Mouse (Mus musculus) kidney, embryonic 14.5 days (tissue): Measurements from ENCODE around the gene Prune2. TPM values are rescaled to one million over a fixed set of nuclear protein-coding genes. Genes with fewer than 3 reads are reported as not detected.
"Not testable (repeated sequence)": the region's sequence is repeated elsewhere in the genome, so short reads cannot be mapped to it uniquely, and the experiment has no call there.

ENCODE experiments used
- ATAC-seq: fragments of 200-750 bp; cut with Nextera tagmentation; 2 replicates; pipeline ENCODE4 v1.8.0; 2017; ENCODE audit warnings: moderate number of reproducible peaks, mild to moderate bottlenecking, moderate TSS enrichment, moderate library complexity; ENCODE audit not compliant: low FRiP score, low TSS enrichment
- H3K27ac ChIP-seq: fragments of 300-500 bp; sonication (generic); 2 replicates; pipeline ENCODE4 v1.5.1; 2014; ENCODE audit warnings: low read depth, mild to moderate bottlenecking, low read length, moderate library complexity, mixed read lengths
- H3K27me3 ChIP-seq: fragments of 300-500 bp; sonication (generic); 2 replicates; pipeline ENCODE4 v1.6.1; 2014; ENCODE audit warnings: mild to moderate bottlenecking, low read length; ENCODE audit not compliant: control insufficient read depth, insufficient read depth
- H3K36me3 ChIP-seq: fragments of 300-500 bp; sonication (generic); 2 replicates; pipeline ENCODE4 v1.6.1; 2014; ENCODE audit warnings: low read length, mixed read lengths; ENCODE audit not compliant: control insufficient read depth, insufficient read depth
- H3K4me1 ChIP-seq: fragments of 300-500 bp; sonication (generic); 2 replicates; pipeline ENCODE4 v1.6.1; 2014; ENCODE audit warnings: low read length, mixed read lengths; ENCODE audit not compliant: control insufficient read depth, insufficient read depth
- H3K4me2 ChIP-seq: fragments of 300-500 bp; sonication (generic); replicated peaks from 2 replicates; pipeline ENCODE4 v1.6.1; 2014; ENCODE audit warnings: low read depth, mild to moderate bottlenecking, low read length
- H3K4me3 ChIP-seq: fragments of 300-500 bp; sonication (generic); 2 replicates; pipeline ENCODE4 v1.5.1; 2014; ENCODE audit warnings: mild to moderate bottlenecking, low read length
- H3K9ac ChIP-seq: fragments of 300-500 bp; sonication (generic); 2 replicates; pipeline ENCODE4 v1.6.1; 2014; ENCODE audit warnings: low read depth, mild to moderate bottlenecking, low read length, moderate library complexity
- H3K9me3 ChIP-seq: fragments of 300-500 bp; sonication (generic); 2 replicates; pipeline ENCODE4 v1.6.1; 2016; ENCODE audit warnings: low read length; ENCODE audit not compliant: control insufficient read depth
- WGBS: fragments of 180-500 bp; shearing (Covaris S2); extraction: QIAGEN DNeasy Blood & Tissue Kit; methylation state at CpG from one replicate; pipeline ENCODE4 v1.1.7; 2014; 5-methylcytosine and 5-hydroxymethylcytosine counted together
- polyA plus RNA-seq: library from polyadenylated mRNA; unstranded; fragments of >200 nt; fragmentation: Nextera tagmentation; extraction: Ambion mirVana; gene quantifications from 2 replicates; pipeline ENCODE4 v1.2.1, GENCODE M21; 2014

Gene Prune2
- polyA plus RNA-seq, 1 experiment from 2014 or later, result 2.2 TPM

DNA sequence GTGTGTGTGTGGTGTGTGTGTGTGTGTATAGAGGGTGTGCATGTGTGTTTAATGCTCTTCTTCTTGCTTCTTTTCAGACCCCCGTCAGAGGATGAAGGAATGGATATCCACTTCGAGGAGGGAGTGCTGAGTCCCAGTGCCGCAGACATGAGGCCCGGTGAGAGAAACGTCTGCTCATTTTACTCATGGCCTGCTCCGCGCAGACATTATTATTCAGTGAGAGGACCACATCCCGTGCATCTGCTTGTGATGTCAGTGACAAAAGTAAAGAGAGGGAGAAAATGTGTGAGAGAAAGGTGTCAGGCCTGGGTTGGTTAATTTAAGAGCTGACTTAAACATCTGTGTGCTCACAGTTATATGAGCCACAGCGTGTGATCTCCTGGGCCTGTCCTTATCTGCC is 212.3 kb downstream of the Prune2 start:
- no peak overlapping the region for H3K27ac ChIP-seq
- 75% methylated on average over 9 of the region's 9 CpGs for WGBS
- no peaks in the 10 kb centered on the region for H3K36me3 ChIP-seq
- H3K9ac ChIP-seq, result no peak overlapping the region
- peaks cover 3% of the 10 kb centered on the region; the same call in 1 of the 2 replicates for H3K4me1 ChIP-seq
- H3K4me2 ChIP-seq, result no peak overlapping the region
- no peak for ATAC-seq
- H3K27me3 ChIP-seq, result no peaks in the 10 kb centered on the region
- no peak overlapping the region for H3K4me3 ChIP-seq
- no peaks in the 10 kb centered on the region for H3K9me3 ChIP-seq

GRCm38 (mm10) chr19:17169746-17170145 is 213.8 kb downstream of the Prune2 start:
- no peak for ATAC-seq
- H3K4me1 ChIP-seq, result no peaks in the 10 kb centered on the region
- H3K9ac ChIP-seq, result no peak overlapping the region
- 66% methylated on average over 10 of the region's 10 CpGs for WGBS
- H3K27me3 ChIP-seq, result no peaks in the 10 kb centered on the region
- no peak overlapping the region for H3K4me2 ChIP-seq
- H3K36me3 ChIP-seq, result no peaks in the 10 kb centered on the region
- no peak overlapping the region for H3K27ac ChIP-seq
- H3K9me3 ChIP-seq, result no peaks in the 10 kb centered on the region
- H3K4me3 ChIP-seq, result no peak overlapping the region

DNA sequence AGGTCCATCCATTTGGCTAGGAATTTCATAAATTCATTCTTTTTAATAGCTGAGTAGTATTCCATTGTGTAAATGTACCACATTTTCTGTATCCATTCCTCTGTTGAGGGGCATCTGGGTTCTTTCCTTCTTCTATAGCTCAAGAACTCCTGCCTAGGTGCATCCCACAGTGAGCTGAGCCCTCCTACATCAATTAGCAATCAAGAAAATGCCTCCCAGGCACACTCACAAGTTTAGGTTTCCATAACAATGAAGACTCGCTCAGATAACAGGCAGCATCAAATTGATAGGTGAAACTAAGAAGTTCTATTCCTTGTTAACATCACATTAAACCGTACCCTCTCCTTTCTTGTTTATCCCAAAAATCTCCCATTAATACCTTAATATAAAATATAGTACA is 218.6 kb downstream of the Prune2 start:
- not testable (repeated sequence) for H3K9me3 ChIP-seq, H3K27ac ChIP-seq, H3K4me3 ChIP-seq, H3K4me1 ChIP-seq, H3K36me3 ChIP-seq, H3K4me2 ChIP-seq, H3K9ac ChIP-seq, H3K27me3 ChIP-seq, ATAC-seq
- 81% methylated on average over 2 of the region's 2 CpGs for WGBS

- Histone ChIP-seq H3K9ac (no peak overlapping the region), H3K4me3 (no peak overlapping the region), H3K27ac (no peak overlapping the region), H3K4me1 (no peaks in the 10 kb centered on the region), H3K4me2 (no peak overlapping the region), H3K9me3 (no peaks in the 10 kb centered on the region), H3K27me3 (no peaks in the 10 kb centered on the region), H3K36me3 (no peaks in the 10 kb centered on the region)
- ATAC-seq, result 0 out of 2 replicates have a peak, but pooled peaks have one; percentile 49
- 11% methylated on average over 4 of the region's 4 CpGs for WGBS
These were observed 224.6 kb downstream of the Prune2 start for GRCm38 (mm10) chr19:17180506-17180905.

DNA sequence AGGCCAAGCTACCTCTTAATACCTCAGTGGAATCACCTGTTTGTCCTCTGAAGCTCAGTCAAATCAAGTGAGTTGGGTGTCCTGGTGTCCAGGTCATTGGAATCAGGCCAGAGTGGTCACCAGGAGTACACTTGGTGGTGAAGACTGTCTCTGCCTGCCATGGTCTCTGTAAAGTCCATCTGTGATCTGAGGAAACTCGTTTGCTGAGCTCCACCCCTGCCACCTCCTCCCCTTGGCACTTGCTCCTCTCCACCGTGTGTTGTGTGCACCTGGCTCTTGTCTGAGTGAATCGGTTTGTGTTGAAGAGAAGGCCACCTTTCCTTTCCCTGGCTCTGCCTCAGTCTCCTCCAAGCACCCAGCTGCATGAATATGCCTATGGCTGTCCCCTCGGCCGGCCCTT is 238.8 kb downstream of the Prune2 start:
- Histone ChIP-seq H3K4me2 (no peak overlapping the region), H3K27me3 (no peaks in the 10 kb centered on the region), H3K9ac (no peak overlapping the region), H3K4me1 (no peaks in the 10 kb centered on the region), H3K27ac (no peak overlapping the region), H3K4me3 (no peak overlapping the region), H3K9me3 (no peaks in the 10 kb centered on the region), H3K36me3 (no peaks in the 10 kb centered on the region)
- no peak for ATAC-seq
- 85% methylated on average over 5 of the region's 5 CpGs for WGBS

- H3K27me3 ChIP-seq, result no peaks in the 10 kb centered on the region
- 59% methylated on average over 8 of the region's 8 CpGs for WGBS
- ATAC-seq, result no peak
- H3K4me1 ChIP-seq, result no peaks in the 10 kb centered on the region
- no peak overlapping the region for H3K9ac ChIP-seq
- no peak overlapping the region for H3K27ac ChIP-seq
- no peak overlapping the region for H3K4me2 ChIP-seq
- H3K4me3 ChIP-seq, result no peak overlapping the region
- H3K9me3 ChIP-seq, result no peaks in the 10 kb centered on the region
- no peaks in the 10 kb centered on the region for H3K36me3 ChIP-seq
These were observed 243.1 kb downstream of the Prune2 start for GRCm38 (mm10) chr19:17199059-17199458.

- Histone ChIP-seq H3K4me3 (no peak overlapping the region), H3K36me3 (no peaks in the 10 kb centered on the region), H3K4me2 (no peak overlapping the region), H3K9ac (no peak overlapping the region), H3K4me1 (no peaks in the 10 kb centered on the region), H3K27ac (no peak overlapping the region), H3K27me3 (no peaks in the 10 kb centered on the region), H3K9me3 (no peaks in the 10 kb centered on the region)
- WGBS, result 92% methylated on average over 7 of the region's 7 CpGs
- ATAC-seq, result no peak
These were observed 251.2 kb downstream of the Prune2 start for GRCm38 (mm10) chr19:17207141-17207540.

GRCm38 (mm10) chr19:17210541-17210940 is 254.6 kb downstream of the Prune2 start:
- H3K27me3 ChIP-seq, result no peaks in the 10 kb centered on the region
- H3K4me1 ChIP-seq, result no peaks in the 10 kb centered on the region
- no peak overlapping the region for H3K4me3 ChIP-seq
- no peak overlapping the region for H3K9ac ChIP-seq
- H3K4me2 ChIP-seq, result no peak overlapping the region
- H3K9me3 ChIP-seq, result no peaks in the 10 kb centered on the region
- WGBS, result 89% methylated on average over 3 of the region's 3 CpGs
- no peaks in the 10 kb centered on the region for H3K36me3 ChIP-seq
- H3K27ac ChIP-seq, result no peak overlapping the region
- no peak for ATAC-seq

DNA sequence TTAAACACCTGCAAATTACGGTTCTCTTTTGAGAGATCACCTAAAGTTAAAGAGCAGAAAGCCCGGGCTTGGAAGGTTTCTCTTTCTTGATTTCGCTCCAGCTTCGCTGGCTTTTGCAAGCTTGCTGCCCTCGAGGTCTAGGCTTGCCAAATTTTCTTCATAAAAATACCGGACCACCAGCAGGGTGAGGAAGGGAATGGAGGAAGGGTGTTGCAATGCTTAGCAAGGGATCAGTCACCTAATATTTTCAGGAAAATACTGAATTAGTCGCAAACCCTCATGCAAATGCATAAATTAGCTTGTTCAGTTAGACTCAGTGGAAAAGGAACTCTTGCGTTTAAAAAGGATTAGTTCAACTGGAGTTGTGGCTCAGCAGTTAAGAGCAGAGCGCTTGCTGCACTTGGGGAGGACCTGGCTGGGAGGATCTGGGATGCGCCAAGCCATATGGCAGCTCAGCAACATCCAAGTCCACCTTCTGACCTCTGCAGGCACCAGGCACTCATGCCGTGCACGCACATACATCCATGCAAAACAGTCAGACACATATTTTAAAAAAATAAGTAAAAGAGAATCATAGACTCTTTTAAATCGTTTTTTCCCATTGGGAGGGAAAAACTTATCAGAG is 259.1 kb downstream of the Prune2 start:
- H3K4me2 ChIP-seq, result no peak overlapping the region

More for the DNA sequence above, 259.1 kb downstream of the Prune2 start:
- ATAC-seq, result no peak
- no peak overlapping the region for H3K4me3 ChIP-seq
- H3K27me3 ChIP-seq, result no peaks in the 10 kb centered on the region
- 82% methylated on average over 13 of the region's 13 CpGs for WGBS
- no peaks in the 10 kb centered on the region for H3K36me3 ChIP-seq
- no peak overlapping the region for H3K9ac ChIP-seq
- H3K27ac ChIP-seq, result no peak overlapping the region
- no peaks in the 10 kb centered on the region for H3K9me3 ChIP-seq
- no peaks in the 10 kb centered on the region for H3K4me1 ChIP-seq
